Mouse (Mus musculus) heart, postnatal 0 days (tissue): ENCODE measurements around the gene Cabin1. TPM values are rescaled to one million over a fixed set of nuclear protein-coding genes. Genes with fewer than 3 reads are reported as not detected.

ENCODE experiments used
- ATAC-seq: fragments of 200-750 bp; cut with Nextera tagmentation; 2 replicates; pipeline ENCODE4 v1.8.0; 2017; ENCODE audit warnings: low read depth, moderate number of reproducible peaks, moderate library complexity; ENCODE audit not compliant: insufficient read depth
- DNase-seq: peaks from one replicate; pipeline ENCODE4 v3.0.0-alpha.2; 2016; ENCODE audit warnings: low spot score
- H3K27ac ChIP-seq: fragments of 300-500 bp; sonication (generic); 2 replicates; pipeline ENCODE4 v1.5.1; 2014; ENCODE audit warnings: low read depth, mild to moderate bottlenecking
- H3K27me3 ChIP-seq: fragments of 300-500 bp; sonication (generic); 2 replicates; pipeline ENCODE4 v1.6.1; 2014; ENCODE audit warnings: low read length, mixed read lengths; ENCODE audit not compliant: control insufficient read depth, insufficient read depth
- H3K36me3 ChIP-seq: fragments of 300-500 bp; sonication (generic); replicated peaks from 2 replicates; pipeline ENCODE4 v1.6.1; 2014; ENCODE audit warnings: low read length, mixed read lengths; ENCODE audit not compliant: control insufficient read depth, insufficient read depth
- H3K4me1 ChIP-seq: fragments of 300-500 bp; sonication (generic); 2 replicates; pipeline ENCODE4 v1.6.1; 2014; ENCODE audit warnings: antibody characterized with exemption; ENCODE audit not compliant: control insufficient read depth, insufficient read depth
- H3K4me2 ChIP-seq: fragments of 300-500 bp; sonication (generic); 2 replicates; pipeline ENCODE4 v1.6.1; 2014; ENCODE audit warnings: low read depth, mild to moderate bottlenecking, low read length, moderate library complexity
- H3K4me3 ChIP-seq: fragments of 300-500 bp; sonication (generic); 2 replicates; pipeline ENCODE4 v1.5.1; 2014; ENCODE audit warnings: low read depth, low read length
- H3K9ac ChIP-seq: fragments of 300-500 bp; sonication (generic); replicated peaks from 2 replicates; pipeline ENCODE4 v1.6.1; 2014; ENCODE audit warnings: low read depth, low read length, mixed read lengths
- H3K9me3 ChIP-seq: fragments of 300-500 bp; sonication (generic); replicated peaks from 2 replicates; pipeline ENCODE4 v1.6.1; 2016; ENCODE audit warnings: low read length; ENCODE audit not compliant: control insufficient read depth
- CTCF ChIP-seq: IDR thresholded peaks from 2 replicates; pipeline ENCODE4 v1.5.1; 2016; ENCODE audit warnings: antibody characterized with exemption, control low read depth, low read depth
- EP300 ChIP-seq: IDR thresholded peaks from 2 replicates; pipeline ENCODE4 v1.6.1; 2016; ENCODE audit warnings: antibody characterized with exemption, low read depth
- WGBS: fragments of 180-500 bp; shearing (Covaris S2); extraction: QIAGEN DNeasy Blood & Tissue Kit; methylation state at CpG from one replicate; pipeline ENCODE4 v1.1.7; 2014; 5-methylcytosine and 5-hydroxymethylcytosine counted together
- polyA plus RNA-seq: library from polyadenylated mRNA; unstranded; fragments of >200 nt; fragmentation: Nextera tagmentation; extraction: Ambion mirVana; gene quantifications from 2 replicates; pipeline ENCODE4 v1.2.1, GENCODE M21; 2015
- total RNA-seq: library from RNA; depleted of rRNA; stranded (reverse); fragments of >200 nt; gene quantifications from 2 replicates; pipeline ENCODE4 v1.2.3, GENCODE M21; 2014; ENCODE audit warnings: low replicate concordance

Gene Cabin1
- total and polyA plus RNA-seq, 2 experiments from 2014 or later: 14.0 to 194 TPM

GRCm38 (mm10) chr10:75708633-75708992 lies 55.5 kb downstream of the Cabin1 start:
- 50% methylated on average over 9 of the region's 9 CpGs for WGBS
- peak; percentile 52; the same call in 1 of the 2 replicates for ATAC-seq

GRCm38 (mm10) chr10:75707901-75708632 lies 56.1 kb downstream of the Cabin1 start:
- WGBS: 71% methylated on average over 3 of the region's 3 CpGs
- Histone ChIP-seq H3K9me3 (no peaks in the 10 kb centered on the region), H3K4me3 (no peak overlapping the region), H3K9ac (no peak overlapping the region), H3K4me1 (peaks cover 17% of the 10 kb centered on the region), H3K27ac (peak overlapping the region; percentile 38; the same call in 1 of the 2 replicates), H3K4me2 (no peak overlapping the region), H3K27me3 (no peaks in the 10 kb centered on the region), H3K36me3 (peaks cover 36% of the 10 kb centered on the region)
- no peak for TF ChIP-seq CTCF
- ATAC-seq (no peak), DNase-seq (peak; percentile 9)

More at GRCm38 (mm10) chr10:75708633-75708992, 55.5 kb downstream of the Cabin1 start:
- Histone ChIP-seq H3K36me3 (peaks cover 41% of the 10 kb centered on the region), H3K27ac (0 out of 2 replicates have a peak overlapping the region, but pooled peaks have one; percentile 38), H3K4me3 (no peak overlapping the region), H3K27me3 (no peaks in the 10 kb centered on the region), H3K4me1 (peaks cover 17% of the 10 kb centered on the region), H3K4me2 (no peak overlapping the region), H3K9ac (no peak overlapping the region), H3K9me3 (no peaks in the 10 kb centered on the region)
- TF ChIP-seq EP300: no peak
- TF ChIP-seq CTCF: peak; percentile 72
- peak; percentile 19 for DNase-seq

- WGBS: 78% methylated on average over 8 of the region's 8 CpGs
- Histone ChIP-seq H3K27me3 (no peaks in the 10 kb centered on the region), H3K9ac (no peak overlapping the region), H3K36me3 (peaks cover 28% of the 10 kb centered on the region), H3K4me1 (peaks cover 17% of the 10 kb centered on the region), H3K9me3 (no peaks in the 10 kb centered on the region), H3K27ac (no peak overlapping the region), H3K4me2 (no peak overlapping the region), H3K4me3 (no peak overlapping the region)
- DNase-seq (no peak), ATAC-seq (no peak)
- TF ChIP-seq CTCF (no peak), EP300 (no peak)
Observed at GRCm38 (mm10) chr10:75706632-75707216, 57.4 kb downstream of the Cabin1 start.

GRCm38 (mm10) chr10:75705681-75706400 lies 58.3 kb downstream of the Cabin1 start:
- Histone ChIP-seq H3K36me3 (peaks cover 19% of the 10 kb centered on the region), H3K4me2 (no peak overlapping the region), H3K9ac (no peak overlapping the region), H3K27ac (no peak overlapping the region), H3K4me3 (no peak overlapping the region), H3K4me1 (peaks cover 17% of the 10 kb centered on the region), H3K27me3 (no peaks in the 10 kb centered on the region), H3K9me3 (no peaks in the 10 kb centered on the region)
- no peak for ATAC-seq
- no peak for DNase-seq
- no peak for TF ChIP-seq CTCF
- 66% methylated on average over 7 of the region's 7 CpGs for WGBS

GRCm38 (mm10) chr10:75704212-75705185 lies 59.6 kb downstream of the Cabin1 start:
- Histone ChIP-seq H3K4me2 (peak overlapping the region; percentile 26; the same call in 1 of the 2 replicates), H3K9ac (no peak overlapping the region), H3K27ac (peak overlapping the region; percentile 64), H3K9me3 (no peaks in the 10 kb centered on the region), H3K4me3 (no peak overlapping the region), H3K27me3 (no peaks in the 10 kb centered on the region), H3K4me1 (peaks cover 17% of the 10 kb centered on the region), H3K36me3 (peaks cover 13% of the 10 kb centered on the region)
- no peak for TF ChIP-seq EP300
- peak; percentile 13; the same call in 1 of the 2 replicates for TF ChIP-seq CTCF
- WGBS: 44% methylated on average over 15 of the region's 15 CpGs
- DNase-seq (peak; percentile 86), ATAC-seq (peak; percentile 82)
